Mouse (Mus musculus): ENCODE measurements around the gene Gm6526.
"Not testable (repeated sequence)": the region's sequence is repeated elsewhere in the genome, so short reads cannot be mapped to it uniquely, and the experiment has no call there.

The Gm6526 gene

DNA sequence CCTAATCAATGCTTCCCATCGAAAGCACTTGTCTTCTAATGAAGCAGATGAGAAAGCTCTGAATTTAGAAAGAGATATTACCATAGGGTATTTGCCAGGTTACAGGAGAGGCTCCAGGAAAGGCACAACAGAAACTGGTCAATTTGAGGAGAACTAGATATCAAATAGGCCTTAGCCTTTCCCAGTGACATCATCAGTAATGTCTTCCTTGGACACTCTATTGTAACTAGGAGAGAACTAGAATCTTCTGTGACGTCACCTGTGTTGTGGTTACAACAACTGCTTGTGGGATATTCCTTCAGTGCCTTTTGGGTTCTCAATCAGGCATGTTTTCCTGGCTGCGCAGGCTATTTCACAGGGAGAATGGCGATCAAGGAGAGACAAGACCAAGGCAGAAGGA, at the start of gene Gm6526:
Gene Gm6526 (plus strand): TSS at position 301 of the 400 bp plus-strand sequence.
- not testable (repeated sequence) for DNase-seq (ENCODE audit: low spot score in 2 of 2)

GRCm38 (mm10) chr14:43727385-43727784, 20.3 kb upstream of the Gm6526 start, which contains the start of gene Gm16506:
Gene Gm16506, minus strand, starts transcription at chr14:43727485.
- not testable (repeated sequence) for DNase-seq (ENCODE audit: low spot score in 2 of 2)

GRCm38 (mm10) chr14:43784645-43785044, 37.0 kb downstream of the Gm6526 start, which contains the start of gene Gm8180:
Gene Gm8180, minus strand, starts transcription at chr14:43784745.
- DNase-seq (ENCODE audit: low spot score in 2 of 2), result not testable (repeated sequence)

GRCm38 (mm10) chr14:43793811-43794210, 46.1 kb downstream of the Gm6526 start:
- DNase-seq (ENCODE audit: low spot score in 2 of 2), result not testable (repeated sequence)

- no peak for DNase-seq (ENCODE audit: low spot score in 2 of 2)
These were observed 48.6 kb downstream of the Gm6526 start for GRCm38 (mm10) chr14:43796069-43796904.

DNA sequence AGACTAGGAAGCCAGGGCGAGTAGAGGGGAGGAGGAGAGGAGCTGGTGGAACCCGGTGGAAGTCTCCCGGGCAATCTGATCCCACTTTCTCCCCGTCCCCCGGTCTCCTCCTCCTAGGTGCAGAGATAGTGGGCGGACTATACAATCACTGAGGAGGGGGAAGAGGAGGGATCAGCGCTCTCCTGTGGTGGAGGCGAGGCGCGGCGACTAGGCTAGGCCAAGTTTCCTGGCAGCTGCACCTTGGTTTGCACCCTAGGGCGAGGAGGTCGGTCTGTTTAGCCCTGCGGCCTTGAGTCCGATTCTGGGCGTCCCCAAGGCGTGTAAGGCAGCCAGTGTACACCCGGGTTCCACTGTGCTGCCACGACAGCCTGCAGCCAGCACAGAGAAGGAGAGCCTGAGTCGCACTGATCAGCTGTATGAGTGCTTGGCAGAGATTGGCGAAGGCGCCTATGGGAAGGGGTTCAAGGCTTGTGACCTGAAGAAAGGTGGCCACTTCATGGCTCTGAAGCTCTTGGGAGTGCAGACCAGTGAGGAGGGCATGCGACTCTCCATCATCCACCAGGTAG, 49.3 kb downstream of the Gm6526 start:
- not testable (repeated sequence) for DNase-seq (ENCODE audit: low spot score in 2 of 2)

DNA sequence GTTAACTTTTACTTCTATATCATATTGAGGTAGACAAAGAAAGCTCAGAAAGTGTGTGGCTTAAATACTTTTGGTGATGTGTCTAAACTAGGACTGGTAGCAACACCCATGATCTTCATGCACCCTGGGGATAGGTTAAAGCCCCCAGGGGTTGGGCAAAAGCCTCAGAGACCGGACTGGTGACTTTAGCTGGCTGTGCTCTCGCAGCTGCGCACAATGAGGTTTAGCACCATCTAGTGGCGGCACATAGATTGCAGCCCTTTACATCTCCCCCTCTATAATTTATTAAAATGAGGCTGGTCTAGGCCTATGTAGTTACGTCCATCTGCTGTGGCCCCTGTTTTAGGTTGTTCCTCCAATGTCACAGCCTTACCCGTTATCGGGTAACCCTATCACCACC, 56.8 kb downstream of the Gm6526 start:
- not testable (repeated sequence) for DNase-seq (ENCODE audit: low spot score in 2 of 2)

Measured in spleen, postnatal 14 days (tissue).